Mouse (Mus musculus): Measurements from ENCODE around the gene Tma7. TPM values are rescaled to one million over a fixed set of nuclear protein-coding genes. Genes with fewer than 3 reads are reported as not detected.

Gene Tma7
- 100 to 1,000 TPM; 385 to 398 TPM for total RNA-seq (2021)

- intact Hi-C loops (cut with DNase I) = no loop called here
- DNase-seq = peak; percentile 89
Measured at GRCm38 (mm10) chr9:109082124-109082800, at the start of gene Tma7, which contains the start of gene Ccdc51. Gene Tma7 (minus strand): TSS chr9:109082587. Gene Ccdc51 (plus strand): TSS chr9:109082493.

GRCm38 (mm10) chr9:109130076-109130475, 47.7 kb upstream of the Tma7 start:
- DNase-seq = no peak
- intact Hi-C loops (cut with DNase I) = no loop called here

- DNase-seq = peak; percentile 39
- intact Hi-C loops (cut with DNase I) = no loop called here
Measured at GRCm38 (mm10) chr9:109128211-109128610, 45.8 kb upstream of the Tma7 start.

DNA sequence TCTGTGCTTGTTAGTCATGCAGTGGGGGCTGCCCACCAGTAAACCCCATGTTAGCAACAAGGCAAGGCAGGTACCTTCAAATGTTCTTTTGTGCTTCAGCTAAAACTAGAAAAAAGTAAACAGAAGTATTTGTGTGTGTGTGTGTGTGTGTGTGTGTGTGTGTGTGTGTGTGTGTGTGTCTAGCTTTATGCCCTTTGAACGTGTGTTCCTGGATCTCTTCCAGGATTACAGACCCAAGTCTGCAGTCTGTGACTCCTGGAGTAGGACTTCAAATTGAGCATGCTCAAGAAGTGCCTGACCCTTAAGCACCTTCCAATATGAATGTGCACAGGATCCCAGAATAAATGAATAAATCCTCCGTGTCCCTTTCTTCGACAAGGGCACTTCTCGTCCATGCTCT, 44.7 kb upstream of the Tma7 start:
- intact Hi-C loops (cut with DNase I) = no loop called here
- no peak for DNase-seq

- no peak for DNase-seq
- intact Hi-C loops (cut with DNase I) = no loop called here
Measured at GRCm38 (mm10) chr9:109125481-109125880, 43.1 kb upstream of the Tma7 start.

- intact Hi-C loops (cut with DNase I) = no loop called here
- no peak for DNase-seq
Measured at GRCm38 (mm10) chr9:109125043-109125442, 42.7 kb upstream of the Tma7 start.

- DNase-seq = no peak
- intact Hi-C loops (cut with DNase I) = loop anchor here (5.0 kb wide), 1 partner anchor 37 kb away; no protein-coding TSS in a partner anchor
Measured at GRCm38 (mm10) chr9:109124164-109124563, 41.8 kb upstream of the Tma7 start.

- intact Hi-C loops (cut with DNase I) = loop anchor here (5.0 kb wide), 1 partner anchor 36 kb away; no protein-coding TSS in a partner anchor
- DNase-seq = peak; percentile 41
Measured at GRCm38 (mm10) chr9:109123266-109123665, 40.9 kb upstream of the Tma7 start.

DNA sequence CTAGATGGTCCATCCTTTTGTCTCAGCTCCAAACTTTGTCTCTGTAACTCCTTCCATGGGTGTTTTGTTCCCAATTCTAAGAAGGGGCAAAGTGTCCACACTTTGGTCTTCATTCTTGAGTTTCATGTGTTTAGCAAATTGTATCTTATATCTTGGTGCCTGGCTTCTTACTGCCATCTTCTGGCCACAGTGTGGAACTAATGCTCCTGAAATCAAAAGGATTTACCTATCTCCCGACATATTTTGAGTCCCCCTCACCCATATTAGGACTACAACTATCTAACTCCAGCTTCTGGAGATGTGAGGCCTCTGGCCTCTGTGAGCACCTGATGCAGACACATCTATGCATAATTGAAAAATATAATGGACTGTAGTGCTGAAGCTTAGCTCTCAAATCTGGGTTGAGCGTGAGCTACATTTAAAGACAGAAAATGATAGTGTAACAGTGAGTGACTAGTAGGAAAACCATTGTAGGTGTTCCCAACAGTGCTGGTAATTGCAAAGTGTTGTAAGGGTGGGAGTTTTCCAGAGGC, 40.2 kb upstream of the Tma7 start:
- DNase-seq = no peak
- intact Hi-C loops (cut with DNase I) = loop anchor here (5.0 kb wide), 1 partner anchor 35 kb away; no protein-coding TSS in a partner anchor

DNA sequence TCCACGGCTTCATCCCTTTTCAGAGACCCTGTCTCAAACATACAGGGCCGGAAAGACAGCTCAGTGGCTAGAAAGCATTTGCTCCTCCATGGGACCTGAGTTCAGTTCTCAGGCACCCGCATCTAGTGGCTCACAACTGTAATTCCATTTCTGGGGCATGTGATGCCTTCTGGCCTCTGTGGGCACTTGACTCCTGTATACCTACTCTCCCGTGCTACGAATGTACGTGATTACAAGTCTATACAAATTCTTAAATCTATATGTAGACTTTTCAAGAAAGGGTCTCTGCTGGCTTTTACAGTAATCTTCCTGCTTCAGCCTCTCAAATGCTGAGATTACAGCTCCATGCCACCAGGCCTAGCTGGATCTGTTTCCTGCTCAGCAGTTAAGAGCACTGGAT, 38.6 kb upstream of the Tma7 start:
- intact Hi-C loops (cut with DNase I) = loop anchor here (5.0 kb wide), 1 partner anchor 34 kb away; no protein-coding TSS in a partner anchor
- no peak for DNase-seq

DNA sequence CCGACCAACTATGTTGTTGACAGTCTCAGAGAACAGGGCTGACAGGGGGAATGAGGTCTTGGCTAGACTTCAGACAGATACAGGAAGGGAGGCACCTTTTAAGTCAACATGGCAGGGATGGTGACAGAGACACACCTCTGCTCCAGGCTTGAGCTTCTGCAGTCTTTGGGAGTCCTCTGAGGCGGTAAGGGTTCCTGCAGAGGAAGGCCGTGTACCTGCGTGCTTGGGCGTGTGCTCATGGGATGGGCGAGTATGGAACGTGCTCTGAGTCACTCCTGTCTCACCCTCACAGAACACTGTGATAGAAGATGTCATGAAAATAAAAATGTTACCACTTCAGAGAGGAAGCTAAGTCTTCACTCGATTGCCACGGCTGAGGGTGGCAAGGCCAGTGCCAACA, 37.2 kb upstream of the Tma7 start:
- intact Hi-C loops (cut with DNase I) = no loop called here
- no peak for DNase-seq

DNA sequence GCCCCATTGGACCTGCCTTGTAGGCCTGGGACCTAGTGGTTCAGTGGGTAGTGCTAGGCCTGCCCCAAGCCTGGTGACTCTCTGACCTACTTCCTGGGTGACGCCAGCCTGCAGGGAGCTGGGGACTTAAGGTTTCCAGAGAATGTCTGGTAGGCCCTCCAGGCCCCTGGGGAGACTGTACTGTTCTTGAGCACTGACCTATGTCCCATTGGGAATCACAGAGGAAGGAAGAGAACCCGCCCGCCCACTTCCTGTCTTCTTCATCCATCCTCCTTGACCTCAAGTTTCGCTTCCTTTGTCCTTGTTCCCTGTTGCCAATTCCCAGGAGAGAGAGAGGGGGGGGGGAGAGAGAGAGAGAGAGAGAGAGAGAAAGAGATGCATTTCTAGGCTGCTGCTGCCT, 35.7 kb upstream of the Tma7 start:
- no peak for DNase-seq

GRCm38 (mm10) chr9:109116205-109116604, 33.8 kb upstream of the Tma7 start:
- intact Hi-C loops (cut with DNase I) = no loop called here
- DNase-seq = no peak

More for the DNA sequence above, 35.7 kb upstream of the Tma7 start:
- intact Hi-C loops (cut with DNase I) = no loop called here

- intact Hi-C loops (cut with DNase I) = no loop called here
- no peak for DNase-seq
Measured at GRCm38 (mm10) chr9:109114871-109115270, 32.5 kb upstream of the Tma7 start.

- DNase-seq = no peak
- intact Hi-C loops (cut with DNase I) = no loop called here
Measured at GRCm38 (mm10) chr9:109114276-109114675, 31.9 kb upstream of the Tma7 start.

DNA sequence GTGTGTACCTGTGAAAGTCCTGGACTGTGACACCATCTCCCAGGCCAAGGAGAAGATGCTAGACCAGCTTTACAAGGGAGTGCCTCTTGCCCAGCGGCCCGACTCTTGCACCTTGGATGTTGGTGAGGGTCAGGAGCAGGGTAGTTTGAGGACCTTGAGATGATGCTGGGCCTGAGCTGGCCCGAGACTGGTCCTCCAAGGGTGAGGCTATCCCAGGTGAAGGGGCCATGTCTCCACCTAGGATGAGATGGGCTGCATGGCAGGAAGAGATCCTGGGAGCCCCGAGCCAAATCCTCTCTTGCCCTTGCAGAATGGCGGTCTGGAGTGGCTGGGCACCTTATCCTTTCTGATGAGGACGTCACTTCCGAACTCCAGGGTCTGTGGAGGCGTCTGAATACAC, 30.9 kb upstream of the Tma7 start:
- no peak for DNase-seq
- intact Hi-C loops (cut with DNase I) = no loop called here

DNA sequence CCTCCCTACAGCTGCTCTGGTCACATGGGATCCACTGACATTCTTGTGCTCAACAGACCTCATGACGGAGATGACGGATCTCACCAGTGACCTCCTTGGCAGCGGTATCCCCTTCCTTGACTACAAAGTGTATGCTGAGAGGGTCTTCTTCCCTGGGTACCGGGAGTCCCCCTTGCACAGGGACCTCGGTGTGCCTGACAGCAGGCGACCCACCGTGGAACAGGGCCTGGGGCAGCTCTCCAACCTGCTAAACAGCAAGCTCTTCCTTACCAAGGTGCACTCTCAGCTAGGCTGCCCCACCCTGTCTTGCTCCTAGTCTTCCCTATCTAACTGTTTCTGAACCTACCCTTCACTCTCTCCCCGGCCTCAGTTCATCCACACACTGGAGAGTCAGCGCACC, 29.2 kb upstream of the Tma7 start:
- intact Hi-C loops (cut with DNase I) = no loop called here
- DNase-seq = no peak

DNA sequence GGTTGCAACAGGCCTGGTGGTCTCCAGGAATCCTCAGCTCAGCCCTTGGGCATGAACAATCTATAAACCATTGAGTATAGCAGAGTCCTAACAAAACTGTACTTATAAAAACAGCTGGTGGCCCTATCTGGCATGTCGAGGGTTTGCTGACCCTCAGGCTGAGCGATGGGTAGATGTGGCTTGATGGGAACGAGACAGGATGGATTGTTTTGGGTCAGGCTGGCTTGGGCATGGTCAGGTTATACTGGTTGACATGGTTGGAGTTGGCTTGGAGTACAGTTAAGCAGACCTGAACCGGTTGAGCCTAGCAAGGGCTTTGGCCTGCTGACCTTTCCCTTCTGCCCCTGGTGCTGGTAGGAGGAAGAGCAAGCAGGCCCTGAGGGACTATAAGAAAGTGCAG, 28.7 kb upstream of the Tma7 start:
- no peak for DNase-seq
- intact Hi-C loops (cut with DNase I) = no loop called here

- intact Hi-C loops (cut with DNase I) = no loop called here
- no peak for DNase-seq
Measured at GRCm38 (mm10) chr9:109110240-109110639, 27.9 kb upstream of the Tma7 start.

- intact Hi-C loops (cut with DNase I) = no loop called here
- no peak for DNase-seq
Measured at GRCm38 (mm10) chr9:109107341-109107740, 25.0 kb upstream of the Tma7 start.

DNA sequence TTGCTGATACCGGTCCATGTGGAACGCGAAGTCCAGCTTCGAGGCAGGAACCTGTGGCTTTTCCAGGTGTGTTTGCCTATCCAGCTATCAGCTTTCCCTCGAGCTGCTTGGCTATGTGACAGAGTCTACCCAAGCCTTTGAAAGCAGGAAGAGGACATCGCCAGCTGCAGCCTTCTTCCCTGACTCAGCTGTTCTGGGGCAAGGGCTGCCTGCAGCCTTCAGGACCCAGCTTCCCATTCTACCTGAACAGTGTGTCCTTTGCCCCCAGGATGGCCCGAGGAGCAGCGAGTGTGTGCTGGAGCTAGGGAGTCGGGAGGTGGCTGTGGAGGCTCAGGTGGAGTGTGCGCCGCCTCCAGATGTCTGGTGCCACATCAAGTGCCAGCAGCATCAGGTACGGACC, 23.3 kb upstream of the Tma7 start:
- no peak for DNase-seq
- intact Hi-C loops (cut with DNase I) = no loop called here

DNA sequence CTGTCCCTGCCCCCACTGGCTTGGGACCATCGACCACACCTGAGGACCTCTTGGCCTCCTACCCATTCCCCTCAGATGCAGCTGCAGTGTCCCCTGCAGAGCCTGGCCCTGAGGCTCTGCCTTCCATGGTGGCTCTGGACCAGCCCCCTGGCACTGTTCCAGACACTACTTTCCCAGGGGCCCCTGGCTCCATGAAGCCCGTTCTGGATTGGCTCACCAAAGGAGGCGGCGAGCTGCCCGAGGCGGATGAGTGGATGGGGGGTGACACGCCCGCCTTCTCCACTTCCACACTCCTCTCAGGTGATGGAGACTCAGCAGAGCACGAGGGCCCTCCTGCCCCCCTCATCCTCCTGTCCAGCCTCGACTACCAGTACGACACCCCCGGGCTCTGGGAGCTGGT, 22.6 kb upstream of the Tma7 start:
- peak; percentile 66 for DNase-seq
- intact Hi-C loops (cut with DNase I) = no loop called here

- intact Hi-C loops (cut with DNase I) = no loop called here
- no peak for DNase-seq
Measured at GRCm38 (mm10) chr9:109104083-109104482, 21.7 kb upstream of the Tma7 start.

Measured in left cerebral cortex, postnatal 4 days (tissue).